ENCODE assay signal across 20 mouse cellular contexts in genomic region chr13:56102160-56102559, GRCm38 (mm10). TPM values are rescaled to one million over a fixed set of nuclear protein-coding genes. Genes with fewer than 3 reads are reported as not detected.
DNase-seq lines count a peak whose midpoint lies in the region; ATAC-seq lines count a peak whose summit lies in the region.
"Had no signal": no experiment of that assay in that cellular context is flagged by ENCODE, and none has a peak within 500 bp of the region (broad histone marks: within the 10 kb centered on the region; RNA-seq: fewer than 3 reads in every experiment).

No protein-coding gene starts in this region.

- H3K27me3 ChIP-seq in hindbrain, embryonic 13.5 days, result no peaks in the 10 kb centered on the region
- no peaks in the 10 kb centered on the region for H3K27me3 ChIP-seq in hindbrain, embryonic 11.5 days (ENCODE audit: control insufficient read depth, insufficient read depth, low read length)
- H3K27me3 ChIP-seq in lung, embryonic 15.5 days, result no peaks in the 10 kb centered on the region
- H3K27me3 ChIP-seq in intestine, embryonic 16.5 days (replicated peaks; ENCODE audit: control insufficient read depth, insufficient read depth, low read length), result no peaks in the 10 kb centered on the region
- H3K27me3 ChIP-seq in stomach, embryonic 15.5 days (replicated peaks), result no peaks in the 10 kb centered on the region
- H3K27me3 ChIP-seq: heart, embryonic 12.5 days; liver, embryonic 13.5 days; midbrain, embryonic 12.5 days had no signal

- H3K4me1 ChIP-seq in hindbrain, embryonic 13.5 days (replicated peaks), result peaks cover 30% of the 10 kb centered on the region
- H3K4me1 ChIP-seq in hindbrain, embryonic 11.5 days (replicated peaks; ENCODE audit: control insufficient read depth, insufficient read depth, low read length), result no peaks in the 10 kb centered on the region
- H3K4me1 ChIP-seq in lung, embryonic 15.5 days, result peaks cover 31% of the 10 kb centered on the region
- peaks cover 30% of the 10 kb centered on the region for H3K4me1 ChIP-seq in intestine, embryonic 16.5 days (ENCODE audit: control insufficient read depth, insufficient read depth, low read length)
- peaks cover 32% of the 10 kb centered on the region for H3K4me1 ChIP-seq in stomach, embryonic 15.5 days

- H3K4me2 ChIP-seq in hindbrain, embryonic 13.5 days, result no peak overlapping the region
- H3K4me2 ChIP-seq in hindbrain, embryonic 11.5 days (replicated peaks; ENCODE audit: low read depth, low read length), result no peak overlapping the region
- H3K4me2 ChIP-seq in lung, embryonic 15.5 days, result no peak overlapping the region
- no peak overlapping the region for H3K4me2 ChIP-seq in intestine, embryonic 16.5 days (ENCODE audit: low read depth, low read length)
- no peak overlapping the region for H3K4me2 ChIP-seq in stomach, embryonic 15.5 days
- H3K4me2 ChIP-seq: heart, embryonic 12.5 days; liver, embryonic 13.5 days; midbrain, embryonic 12.5 days had no signal

- peak overlapping the region; percentile 73 for H3K27ac ChIP-seq in hindbrain, embryonic 13.5 days
- H3K27ac ChIP-seq in hindbrain, embryonic 11.5 days (ENCODE audit: low read depth, low read length), result no peak overlapping the region
- H3K27ac ChIP-seq in lung, embryonic 15.5 days, result peak overlapping the region; percentile 74
- H3K27ac ChIP-seq in intestine, embryonic 16.5 days (ENCODE audit: low read length), result peak overlapping the region; percentile 79
- H3K27ac ChIP-seq in stomach, embryonic 15.5 days, result peak overlapping the region; percentile 89
- H3K27ac ChIP-seq: gastrocnemius, adult 2 months; liver, embryonic 13.5 days; macrophage; midbrain, embryonic 12.5 days had no signal

- H3K9ac ChIP-seq in hindbrain, embryonic 13.5 days, result 0 out of 2 replicates have a peak overlapping the region, but pooled peaks have one; percentile 25
- H3K9ac ChIP-seq in hindbrain, embryonic 11.5 days (ENCODE audit: low read depth, low read length), result no peak overlapping the region
- no peak overlapping the region for H3K9ac ChIP-seq in lung, embryonic 15.5 days
- H3K9ac ChIP-seq in intestine, embryonic 16.5 days (ENCODE audit: low read depth, low read length), result peak overlapping the region; percentile 40; the same call in 1 of the 2 replicates
- H3K9ac ChIP-seq in stomach, embryonic 15.5 days, result no peak overlapping the region
- H3K9ac ChIP-seq: heart, embryonic 12.5 days; liver, embryonic 13.5 days; midbrain, embryonic 12.5 days had no signal

- DNase-seq in hindbrain, embryonic 11.5 days (ENCODE audit: low spot score), result no peak
- no peak for DNase-seq in lung, postnatal 10 days
- DNase-seq in frontal cortex, adult 2 months (ENCODE audit: extremely low spot score in 1 of 2, low spot score in 1 of 2), result no peak
- DNase-seq in liver, result no peak
- DNase-seq: adrenal gland, adult 2 months; cerebellum, adult 11 months; cerebellum, postnatal 25 days; gastrocnemius, adult 2 months; kidney, adult 2 months; kidney, postnatal 25 days; liver, embryonic 13.5 days; thymus, postnatal 14 days had no signal

- H3K36me3 ChIP-seq in hindbrain, embryonic 13.5 days, result peaks cover 27% of the 10 kb centered on the region
- H3K36me3 ChIP-seq in hindbrain, embryonic 11.5 days (ENCODE audit: control insufficient read depth, insufficient read depth, low read length), result no peaks in the 10 kb centered on the region
- H3K36me3 ChIP-seq in lung, embryonic 15.5 days, result peaks cover 28% of the 10 kb centered on the region; the same call in 1 of the 2 replicates
- H3K36me3 ChIP-seq in intestine, embryonic 16.5 days (ENCODE audit: control insufficient read depth, insufficient read depth, low read length), result peaks cover 13% of the 10 kb centered on the region; the same call in 1 of the 2 replicates
- H3K36me3 ChIP-seq in stomach, embryonic 15.5 days, result peaks cover 19% of the 10 kb centered on the region

- no peak overlapping the region for H3K4me3 ChIP-seq in hindbrain, embryonic 13.5 days
- no peak overlapping the region for H3K4me3 ChIP-seq in hindbrain, embryonic 11.5 days (ENCODE audit: low read depth, low read length)
- H3K4me3 ChIP-seq in lung, embryonic 15.5 days, result no peak overlapping the region
- H3K4me3 ChIP-seq in intestine, embryonic 16.5 days (ENCODE audit: low read length), result no peak overlapping the region
- H3K4me3 ChIP-seq in stomach, embryonic 15.5 days (replicated peaks), result no peak overlapping the region
- H3K4me3 ChIP-seq: gastrocnemius, adult 2 months; heart, embryonic 12.5 days; liver, embryonic 13.5 days; midbrain, embryonic 12.5 days had no signal

- WGBS in hindbrain, embryonic 13.5 days, result 79% methylated on average over 9 of the region's 9 CpGs
- 91% methylated on average over 9 of the region's 9 CpGs for WGBS in hindbrain, embryonic 11.5 days
- WGBS in lung, embryonic 15.5 days, result 36% methylated on average over 9 of the region's 9 CpGs
- 52% methylated on average over 9 of the region's 9 CpGs for WGBS in intestine, embryonic 16.5 days
- WGBS in stomach, embryonic 15.5 days, result 43% methylated on average over 9 of the region's 9 CpGs

- no peaks in the 10 kb centered on the region for H3K9me3 ChIP-seq in hindbrain, embryonic 13.5 days
- H3K9me3 ChIP-seq in hindbrain, embryonic 11.5 days (ENCODE audit: control insufficient read depth, low read length), result no peaks in the 10 kb centered on the region
- no peaks in the 10 kb centered on the region for H3K9me3 ChIP-seq in lung, embryonic 15.5 days
- no peaks in the 10 kb centered on the region for H3K9me3 ChIP-seq in intestine, embryonic 16.5 days (ENCODE audit: control insufficient read depth, low read length)
- no peaks in the 10 kb centered on the region for H3K9me3 ChIP-seq in stomach, embryonic 15.5 days
- H3K9me3 ChIP-seq: heart, embryonic 12.5 days; liver, embryonic 13.5 days; midbrain, embryonic 12.5 days had no signal

- ATAC-seq in hindbrain, embryonic 13.5 days (ENCODE audit: low FRiP score), result no peak
- ATAC-seq in hindbrain, embryonic 11.5 days (ENCODE audit: low FRiP score), result no peak
- ATAC-seq in lung, embryonic 15.5 days (ENCODE audit: borderline replicate concordance, extremely low read depth, low FRiP score, low TSS enrichment), result peak; percentile 95
- ATAC-seq in intestine, embryonic 16.5 days, result peak; percentile 75
- peak; percentile 77; the same call in 1 of the 2 replicates for ATAC-seq in stomach, embryonic 15.5 days (ENCODE audit: insufficient read depth, low FRiP score, low read depth)
- ATAC-seq: forebrain, embryonic 16.5 days had no signal

RNA-seq across cellular contexts. Expression of gene H2afy, which starts 34.0 kb away (rescaled TPM):
- 369 and 380 TPM in 2 replicates for polyA plus RNA-seq in hindbrain, embryonic 13.5 days (2015; fragmentation: Nextera tagmentation; extraction: Ambion mirVana)
- polyA plus RNA-seq in hindbrain, embryonic 11.5 days (2014; fragmentation: Nextera tagmentation; extraction: Ambion mirVana), result 578 and 619 TPM in 2 replicates
- 317 and 326 TPM in 2 replicates for polyA plus RNA-seq in lung, embryonic 15.5 days (2015; fragmentation: Nextera tagmentation; extraction: Ambion mirVana)
- polyA plus RNA-seq in intestine, embryonic 16.5 days (2015; fragmentation: Nextera tagmentation; extraction: Ambion mirVana), result 235 and 246 TPM in 2 replicates
- polyA plus RNA-seq in stomach, embryonic 15.5 days (2015; fragmentation: Nextera tagmentation; extraction: Ambion mirVana), result 311 and 348 TPM in 2 replicates
- polyA plus RNA-seq in frontal cortex, adult 2 months (2012; rRNA removed), result 126 and 145 TPM in 2 replicates

Comparison
In these comparisons a context has a peak if more than half of its experiments do, and no peak if none do; other contexts are left out.
1. H3K9ac ChIP-seq: peak in hindbrain, embryonic 13.5 days (single experiment) and intestine, embryonic 16.5 days (single experiment); none in hindbrain, embryonic 11.5 days (single experiment), lung, embryonic 15.5 days (single experiment) and stomach, embryonic 15.5 days (single experiment).
2. ATAC-seq: peak in lung, embryonic 15.5 days (single experiment), intestine, embryonic 16.5 days (single experiment) and stomach, embryonic 15.5 days (single experiment); none in hindbrain, embryonic 13.5 days (single experiment) and hindbrain, embryonic 11.5 days (single experiment).